Mouse (Mus musculus) heart, embryonic 11.5 days (tissue): Measurements from ENCODE around the gene Ppp1r14c. TPM values are rescaled to one million over a fixed set of nuclear protein-coding genes. Genes with fewer than 3 reads are reported as not detected.
"Not testable (repeated sequence)": the region's sequence is repeated elsewhere in the genome, so short reads cannot be mapped to it uniquely, and the experiment has no call there.

Source experiments
- ATAC-seq: fragments of 200-750 bp; cut with Nextera tagmentation; replicated peaks from 2 replicates; pipeline ENCODE4 v1.8.0; 2017; ENCODE audit warnings: moderate library complexity; ENCODE audit not compliant: insufficient number of reproducible peaks, low FRiP score, low TSS enrichment
- H3K27ac ChIP-seq: fragments of 300-500 bp; sonication (generic); 2 replicates; pipeline ENCODE4 v1.5.1; 2014; ENCODE audit warnings: mild to moderate bottlenecking, low read depth, low read length
- H3K27me3 ChIP-seq: fragments of 300-500 bp; sonication (generic); 2 replicates; pipeline ENCODE4 v1.6.1; 2014; ENCODE audit warnings: mild to moderate bottlenecking, low read length, mixed read lengths; ENCODE audit not compliant: control insufficient read depth, insufficient read depth
- H3K36me3 ChIP-seq: fragments of 300-500 bp; sonication (generic); 2 replicates; pipeline ENCODE4 v1.6.1; 2014; ENCODE audit warnings: mild to moderate bottlenecking, low read length, moderate library complexity, mixed read lengths; ENCODE audit not compliant: control insufficient read depth, insufficient read depth
- H3K4me1 ChIP-seq: fragments of 300-500 bp; sonication (generic); 2 replicates; pipeline ENCODE4 v1.6.1; 2014; ENCODE audit warnings: low read length; ENCODE audit not compliant: control insufficient read depth, insufficient read depth
- H3K4me2 ChIP-seq: fragments of 300-500 bp; sonication (generic); 2 replicates; pipeline ENCODE4 v1.6.1; 2014; ENCODE audit warnings: mild to moderate bottlenecking, moderate library complexity
- H3K4me3 ChIP-seq: fragments of 300-500 bp; sonication (generic); 2 replicates; pipeline ENCODE4 v1.5.1; 2014; ENCODE audit warnings: low read depth, low read length
- H3K9ac ChIP-seq: fragments of 300-500 bp; sonication (generic); 2 replicates; pipeline ENCODE4 v1.6.1; 2014; ENCODE audit warnings: mild to moderate bottlenecking, low read depth, low read length, moderate library complexity
- H3K9me3 ChIP-seq: fragments of 300-500 bp; sonication (generic); replicated peaks from 2 replicates; pipeline ENCODE4 v1.6.1; 2016; ENCODE audit warnings: low read length; ENCODE audit not compliant: control insufficient read depth
- WGBS: fragments of 180-500 bp; shearing (Covaris S2); extraction: QIAGEN DNeasy Blood & Tissue Kit; methylation state at CpG from one replicate; pipeline ENCODE4 v1.1.7; 2014; ENCODE audit not compliant: insufficient replicate concordance; 5-methylcytosine and 5-hydroxymethylcytosine counted together
- polyA plus RNA-seq: library from polyadenylated mRNA; unstranded; fragments of >200 nt; fragmentation: Nextera tagmentation; extraction: Ambion mirVana; gene quantifications from 2 replicates; pipeline ENCODE4 v1.2.1, GENCODE M21; 2014

Gene Ppp1r14c
- polyA plus RNA-seq, 1 experiment from 2014 or later, result 170 TPM

- H3K27ac ChIP-seq, result no peak overlapping the region
- no peak overlapping the region for H3K9ac ChIP-seq
- H3K36me3 ChIP-seq, result peaks cover 13% of the 10 kb centered on the region; the same call in 1 of the 2 replicates
- no peaks in the 10 kb centered on the region for H3K27me3 ChIP-seq
- no peak for ATAC-seq
- H3K4me1 ChIP-seq, result peaks cover 11% of the 10 kb centered on the region
- H3K9me3 ChIP-seq, result peaks cover 3% of the 10 kb centered on the region; the same call in 1 of the 2 replicates
- 85% methylated on average over 8 of the region's 8 CpGs for WGBS
- H3K4me3 ChIP-seq, result no peak overlapping the region
- no peak overlapping the region for H3K4me2 ChIP-seq
Measured at GRCm38 (mm10) chr10:3434848-3435474, 69.1 kb downstream of the Ppp1r14c start.

DNA sequence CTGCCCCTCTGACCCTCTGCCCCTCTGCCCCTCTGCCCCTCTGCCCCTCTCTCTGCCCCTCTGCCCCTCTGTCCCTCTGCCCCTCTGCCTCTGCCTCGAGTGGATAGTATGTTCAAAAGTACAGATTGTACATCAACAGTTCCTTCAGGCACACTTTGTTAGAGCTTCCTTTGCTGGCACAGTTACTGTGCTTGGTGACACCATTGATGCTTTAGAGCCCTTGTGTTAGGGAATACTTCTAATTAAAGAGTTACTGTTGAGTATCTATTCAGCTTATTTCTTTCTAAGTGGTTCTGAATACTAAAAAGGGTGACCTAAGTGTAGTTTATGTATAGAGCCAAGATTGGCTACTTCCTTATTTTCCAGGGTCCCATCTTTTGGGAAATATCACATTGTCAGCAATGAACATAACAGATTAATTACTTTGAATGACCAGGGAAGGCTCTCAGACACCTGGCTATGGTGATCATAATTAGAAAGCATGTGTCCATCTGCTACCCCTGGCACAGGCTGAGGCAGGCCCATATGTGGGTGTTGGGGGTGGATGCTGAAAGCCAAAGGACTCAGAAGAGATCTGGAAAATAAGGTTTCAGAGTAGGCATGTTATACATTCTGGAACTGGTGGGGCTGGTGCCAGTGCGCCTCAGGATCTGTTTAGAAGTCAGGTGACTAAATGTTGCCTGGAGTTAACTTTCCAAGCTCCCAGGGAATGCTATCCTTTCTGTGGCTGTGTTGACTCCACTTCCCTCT is 75.0 kb downstream of the Ppp1r14c start:
- no peaks in the 10 kb centered on the region for H3K4me1 ChIP-seq
- 63% methylated on average over 2 of the region's 2 CpGs for WGBS
- H3K4me2 ChIP-seq, result no peak overlapping the region
- H3K27ac ChIP-seq, result no peak overlapping the region
- no peak for ATAC-seq
- H3K27me3 ChIP-seq, result no peaks in the 10 kb centered on the region
- H3K4me3 ChIP-seq, result no peak overlapping the region
- H3K9ac ChIP-seq, result no peak overlapping the region
- no peaks in the 10 kb centered on the region for H3K36me3 ChIP-seq
- H3K9me3 ChIP-seq, result no peaks in the 10 kb centered on the region

DNA sequence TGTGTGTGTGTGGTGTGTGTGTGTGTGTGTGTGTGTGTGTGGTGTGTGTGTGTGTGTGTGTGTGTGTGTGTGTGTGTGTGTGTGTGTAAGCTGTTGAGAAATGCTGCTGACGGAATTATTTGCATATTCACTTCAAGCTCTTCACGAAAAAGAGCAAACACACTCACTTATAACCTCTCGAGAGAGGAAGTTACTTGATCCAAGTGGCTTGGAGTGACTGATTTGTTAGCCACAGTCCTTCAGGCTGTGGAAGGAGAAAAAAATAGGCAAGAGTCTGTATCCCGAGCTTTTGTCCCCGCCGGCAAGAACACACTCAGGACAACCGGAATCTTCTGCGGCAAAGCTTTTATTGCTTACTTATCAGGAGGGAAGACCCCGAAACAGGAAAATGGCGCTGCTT is 80.9 kb downstream of the Ppp1r14c start:
- not testable (repeated sequence) for H3K4me2 ChIP-seq, H3K9me3 ChIP-seq, H3K27me3 ChIP-seq, H3K36me3 ChIP-seq, H3K9ac ChIP-seq, H3K4me3 ChIP-seq, ATAC-seq, H3K4me1 ChIP-seq, H3K27ac ChIP-seq
- WGBS, result 84% methylated on average over 10 of the region's 10 CpGs

DNA sequence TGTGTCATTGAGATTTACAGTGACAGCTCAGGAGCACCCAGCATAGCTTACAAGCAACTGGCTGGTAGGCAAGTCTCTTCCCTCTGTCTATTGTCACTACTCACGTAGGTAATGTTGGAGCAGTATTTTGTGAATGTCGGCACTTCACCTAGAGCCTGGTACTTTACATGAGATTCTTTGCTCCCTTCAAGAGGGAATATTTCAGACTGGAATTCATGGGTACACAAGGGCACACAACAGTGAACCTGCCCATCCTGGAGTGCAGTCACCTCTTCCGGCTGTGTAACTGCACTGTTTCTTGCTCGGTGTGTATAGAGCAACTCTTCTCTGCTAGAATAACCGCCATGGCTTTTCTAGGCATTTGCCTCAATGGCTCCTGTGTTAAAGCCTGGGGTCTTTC is 82.8 kb downstream of the Ppp1r14c start:
- H3K36me3 ChIP-seq, result no peaks in the 10 kb centered on the region
- no peaks in the 10 kb centered on the region for H3K9me3 ChIP-seq
- no peak overlapping the region for H3K9ac ChIP-seq
- peaks cover 3% of the 10 kb centered on the region; the same call in 1 of the 2 replicates for H3K4me1 ChIP-seq
- no peak overlapping the region for H3K4me3 ChIP-seq
- no peak overlapping the region for H3K4me2 ChIP-seq
- no peaks in the 10 kb centered on the region for H3K27me3 ChIP-seq
- WGBS, result 67% methylated on average over 5 of the region's 5 CpGs
- no peak overlapping the region for H3K27ac ChIP-seq
- ATAC-seq, result no peak

DNA sequence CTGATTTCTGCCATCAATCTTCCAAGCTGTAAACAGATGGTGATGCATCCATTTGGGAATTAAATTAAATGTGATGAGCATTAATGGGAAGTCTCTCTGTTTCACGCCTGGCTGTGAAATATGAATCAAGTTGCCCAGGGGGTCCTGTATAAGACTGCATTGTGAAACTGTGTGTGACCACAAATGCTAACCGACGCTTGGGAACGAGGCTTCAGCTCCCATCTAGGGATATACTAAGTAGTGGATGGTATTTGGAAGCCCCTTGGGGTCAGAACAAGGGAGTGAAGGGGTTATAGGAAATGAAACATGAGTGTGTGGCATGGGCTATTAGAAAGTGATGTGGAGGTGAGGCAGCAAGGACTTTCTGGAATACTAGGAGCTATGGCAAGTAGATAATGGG is 86.1 kb downstream of the Ppp1r14c start:
- peaks cover 3% of the 10 kb centered on the region; the same call in 1 of the 2 replicates for H3K4me1 ChIP-seq
- H3K27me3 ChIP-seq, result no peaks in the 10 kb centered on the region
- no peaks in the 10 kb centered on the region for H3K36me3 ChIP-seq
- no peak overlapping the region for H3K9ac ChIP-seq
- no peak overlapping the region for H3K27ac ChIP-seq
- H3K4me3 ChIP-seq, result no peak overlapping the region
- H3K9me3 ChIP-seq, result no peaks in the 10 kb centered on the region
- ATAC-seq, result no peak
- no peak overlapping the region for H3K4me2 ChIP-seq
- WGBS, result 82% methylated on average over 4 of the region's 4 CpGs

DNA sequence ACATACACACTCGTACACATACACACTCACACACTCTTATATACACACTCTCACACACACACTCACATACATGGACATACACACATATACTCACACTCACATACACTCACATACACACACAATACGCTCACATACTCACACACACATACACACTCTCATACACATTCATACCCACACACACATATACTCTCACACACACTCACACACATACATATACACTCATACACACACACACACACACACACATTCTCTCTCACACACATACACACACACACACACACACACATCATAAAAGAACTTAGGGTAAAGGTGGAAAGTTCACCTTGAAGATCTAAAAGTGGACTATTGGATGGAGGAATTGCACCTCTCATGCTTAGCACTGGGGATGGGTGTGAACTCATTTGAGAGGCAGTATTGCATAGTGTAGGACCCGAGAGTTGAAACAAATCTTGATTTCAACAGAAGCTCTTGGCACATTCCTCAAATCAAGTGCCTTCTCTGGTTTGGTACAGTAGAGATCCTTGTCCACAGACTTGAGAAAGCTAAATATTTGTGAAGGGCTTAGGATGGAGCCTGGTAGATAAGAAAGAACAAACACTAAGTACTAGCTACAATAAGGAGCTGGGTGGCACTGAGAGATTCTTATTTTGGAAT is 87.1 kb downstream of the Ppp1r14c start:
- 74% methylated on average over 3 of the region's 3 CpGs for WGBS
- no peak for ATAC-seq

GRCm38 (mm10) chr10:3458686-3459085 is 92.8 kb downstream of the Ppp1r14c start:
- Histone ChIP-seq H3K4me2 (no peak overlapping the region), H3K4me1 (no peaks in the 10 kb centered on the region), H3K27me3 (no peaks in the 10 kb centered on the region), H3K4me3 (no peak overlapping the region), H3K36me3 (no peaks in the 10 kb centered on the region), H3K9ac (no peak overlapping the region), H3K27ac (no peak overlapping the region), H3K9me3 (no peaks in the 10 kb centered on the region)
- no peak for ATAC-seq
- 68% methylated on average over 1 of the region's 1 CpGs for WGBS

More for the DNA sequence above, 87.1 kb downstream of the Ppp1r14c start:
- H3K4me2 ChIP-seq, result no peak overlapping the region
- no peak overlapping the region for H3K4me3 ChIP-seq
- no peak overlapping the region for H3K27ac ChIP-seq
- no peak overlapping the region for H3K9ac ChIP-seq
- H3K9me3 ChIP-seq, result no peaks in the 10 kb centered on the region
- no peaks in the 10 kb centered on the region for H3K27me3 ChIP-seq
- H3K36me3 ChIP-seq, result no peaks in the 10 kb centered on the region
- peaks cover 3% of the 10 kb centered on the region; the same call in 1 of the 2 replicates for H3K4me1 ChIP-seq

DNA sequence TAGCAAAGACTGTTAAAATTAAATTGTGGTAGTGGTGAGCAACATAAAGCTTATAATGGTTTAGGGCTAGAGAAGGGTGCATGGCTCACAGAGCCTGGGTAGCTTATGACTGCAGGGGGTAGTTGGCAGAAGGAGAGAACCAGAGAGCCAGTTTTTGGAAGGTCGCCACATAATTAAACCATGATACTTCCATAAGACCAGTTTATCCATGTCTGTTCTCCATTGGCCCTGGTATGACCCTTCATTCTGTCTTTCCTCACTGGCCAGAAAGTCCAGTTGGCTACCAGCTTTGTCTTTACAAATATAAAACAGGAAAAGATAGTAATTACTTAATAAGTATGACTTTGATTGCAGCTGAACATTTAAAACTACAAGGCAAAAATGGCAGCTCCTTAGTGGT is 95.0 kb downstream of the Ppp1r14c start:
- Histone ChIP-seq H3K36me3 (no peaks in the 10 kb centered on the region), H3K4me2 (no peak overlapping the region), H3K4me3 (no peak overlapping the region), H3K9ac (no peak overlapping the region), H3K4me1 (no peaks in the 10 kb centered on the region), H3K9me3 (no peaks in the 10 kb centered on the region), H3K27ac (no peak overlapping the region), H3K27me3 (no peaks in the 10 kb centered on the region)
- ATAC-seq, result no peak
- WGBS, result 84% methylated on average over 1 of the region's 1 CpGs
